Mouse (Mus musculus) CH12.LX (cell line): ENCODE data around the gene Errfi1. TPM values are rescaled to one million over a fixed set of nuclear protein-coding genes. Genes with fewer than 3 reads are reported as not detected.

Source experiments
- DNase-seq: peaks from one replicate; pipeline ENCODE4 v3.0.0-alpha.2; 2013; ENCODE audit errors: extremely low read depth
- H3K27ac ChIP-seq: 2 replicates; pipeline ENCODE4 v1.5.1; 2012; ENCODE audit warnings: low read depth, mild to moderate bottlenecking, control low read depth, moderate library complexity; ENCODE audit not compliant: insufficient read depth
- H3K27me3 ChIP-seq: replicated peaks from 2 replicates; pipeline ENCODE3; 2012; ENCODE audit warnings: inconsistent platforms
- H3K36me3 ChIP-seq, 2 experiments: replicated peaks in 1 of 2; 2 replicates each; pipeline versions ENCODE3 to v1.6.1; 2012; ENCODE audit warnings: inconsistent platforms in 1 of 2, low read length in 1 of 2, mild to moderate bottlenecking in 1 of 2, mixed read lengths in 1 of 2, moderate library complexity in 1 of 2; ENCODE audit not compliant: control insufficient read depth in 1 of 2, insufficient read depth in 1 of 2
- H3K4me1 ChIP-seq, 2 experiments: 2 replicates each; pipeline ENCODE4 v1.6.1; 2012; ENCODE audit warnings: inconsistent platforms in 1 of 2, moderate library complexity in 1 of 2; ENCODE audit not compliant: insufficient read depth in 2 of 2, control insufficient read depth in 1 of 2
- H3K4me2 ChIP-seq: 2 replicates; pipeline ENCODE4 v1.6.1; 2012; ENCODE audit warnings: low read depth, mild to moderate bottlenecking, control low read depth; ENCODE audit not compliant: poor library complexity, insufficient read depth, severe bottlenecking
- H3K4me3 ChIP-seq, 3 experiments: fragments of 150-350 bp in 1 of 3; sonication (generic) in 1 of 3; replicated peaks in 1 of 3; 2 replicates each; pipeline versions ENCODE3 to v1.5.1; 2011 to 2012; ENCODE audit warnings: low read depth in 2 of 3, low read length in 2 of 3, mild to moderate bottlenecking in 2 of 3, moderate library complexity in 2 of 3, control low read depth in 1 of 3, improper control_type of control experiment in 1 of 3, inconsistent platforms in 1 of 3, mixed read lengths in 1 of 3; ENCODE audit not compliant: poor library complexity in 1 of 3
- H3K79me2 ChIP-seq: replicated peaks from 2 replicates; pipeline ENCODE4 v1.6.1; 2012; ENCODE audit warnings: mild to moderate bottlenecking, moderate library complexity; ENCODE audit not compliant: control insufficient read depth, poor library complexity, insufficient read depth, severe bottlenecking; ENCODE audit errors: extremely low read depth
- H3K9ac ChIP-seq: 2 replicates; pipeline ENCODE4 v1.6.1; 2012; ENCODE audit warnings: low read depth, mild to moderate bottlenecking, control low read depth, moderate library complexity; ENCODE audit not compliant: insufficient read depth
- H3K9me3 ChIP-seq: replicated peaks from 2 replicates; pipeline ENCODE3; 2012; ENCODE audit warnings: low read length, inconsistent platforms, mixed read lengths
- CTCF ChIP-seq, 2 experiments: IDR thresholded peaks in 1 of 2; conservative IDR thresholded peaks in 1 of 2; 2 replicates each; pipeline ENCODE4 v1.5.1; 2011 to 2012; ENCODE audit warnings: low read depth in 2 of 2, low read length in 2 of 2, improper control_type of control experiment in 1 of 2, inconsistent platforms in 1 of 2, mild to moderate bottlenecking in 1 of 2, moderate library complexity in 1 of 2
- E2F4 ChIP-seq: IDR thresholded peaks from 2 replicates; pipeline ENCODE4 v1.6.1; 2011; ENCODE audit warnings: low read depth, low read length, improper control_type of control experiment; ENCODE audit not compliant: insufficient replicate concordance
- EP300 ChIP-seq: IDR thresholded peaks from 2 replicates; pipeline ENCODE4 v1.6.1; 2011; ENCODE audit warnings: low read length, improper control_type of control experiment
- GABPA ChIP-seq: IDR thresholded peaks from 2 replicates; pipeline ENCODE4 v1.6.1; 2012; ENCODE audit warnings: low read depth, low read length, improper control_type of control experiment, inconsistent platforms; ENCODE audit not compliant: insufficient replicate concordance
- JUN ChIP-seq: IDR thresholded peaks from 2 replicates; pipeline ENCODE4 v1.6.1; 2011; ENCODE audit warnings: low read depth, mild to moderate bottlenecking, low read length, improper control_type of control experiment, moderate library complexity; ENCODE audit not compliant: insufficient read depth
- JUND ChIP-seq: conservative IDR thresholded peaks from 2 replicates; pipeline ENCODE4 v1.6.1; 2011; ENCODE audit warnings: low read depth, low read length, improper control_type of control experiment
- KAT2A ChIP-seq: IDR thresholded peaks from 2 replicates; pipeline ENCODE4 v1.6.1; 2012; ENCODE audit warnings: low read length, improper control_type of control experiment, inconsistent platforms; ENCODE audit not compliant: insufficient replicate concordance
- MAX ChIP-seq: IDR thresholded peaks from 2 replicates; pipeline ENCODE4 v1.6.1; 2011; ENCODE audit warnings: low read length, improper control_type of control experiment
- MYC ChIP-seq: IDR thresholded peaks from 2 replicates; pipeline ENCODE4 v1.6.1; 2011; ENCODE audit warnings: low read depth, mild to moderate bottlenecking, improper control_type of control experiment, low read length
- NRF1 ChIP-seq: IDR thresholded peaks from 2 replicates; pipeline ENCODE4 v1.6.1; 2014; ENCODE audit warnings: low read depth, mild to moderate bottlenecking, inconsistent platforms, low read length, improper control_type of control experiment, moderate library complexity
- PAX5 ChIP-seq: IDR thresholded peaks from 2 replicates; pipeline ENCODE4 v1.6.1; 2012; ENCODE audit warnings: low read length, inconsistent platforms, mixed read lengths
- POLR2A ChIP-seq: IDR thresholded peaks from 2 replicates; pipeline ENCODE4 v1.6.1; 2011; ENCODE audit warnings: low read depth, mild to moderate bottlenecking, improper control_type of control experiment, low read length
- RCOR1 ChIP-seq: conservative IDR thresholded peaks from 2 replicates; pipeline ENCODE4 v1.6.1; 2012; ENCODE audit warnings: low read depth, mild to moderate bottlenecking, inconsistent platforms, low read length, improper control_type of control experiment
- SIN3A ChIP-seq: IDR thresholded peaks from 2 replicates; pipeline ENCODE4 v1.6.1; 2012; ENCODE audit warnings: low read length, improper control_type of control experiment, inconsistent platforms
- SMC3 ChIP-seq: IDR thresholded peaks from 2 replicates; pipeline ENCODE4 v1.6.1; 2011; ENCODE audit warnings: low read depth, low read length, improper control_type of control experiment
- ZC3H11A ChIP-seq: IDR thresholded peaks from 2 replicates; pipeline ENCODE4 v1.6.1; 2012; ENCODE audit warnings: low read depth, mild to moderate bottlenecking, inconsistent platforms, low read length, improper control_type of control experiment
- ZNF384 ChIP-seq: IDR thresholded peaks from 2 replicates; pipeline ENCODE4 v1.6.1; 2012; ENCODE audit warnings: low read depth, low read length, improper control_type of control experiment, inconsistent platforms
- dilution Hi-C: fragments of 300-500 bp; cut with MboI; formaldehyde crosslinking; loops from 2 replicates; pipeline ENCODE4 v1.14.3; 2020; ENCODE audit warnings: low sequenced_read_pairs; ENCODE audit not compliant: extremely low pct_unique_long_range_greater_than_20kb, extremely low pct_ligation_motif_present
- in situ Hi-C: fragments of 300-500 bp; cut with MboI; formaldehyde crosslinking; loops from 3 replicates; pipeline ENCODE4 v1.14.3; 2019; ENCODE audit warnings: low sequenced_read_pairs, low pct_ligation_motif_present, low pct_unique_long_range_greater_than_20kb, mixed read lengths
- polyA plus RNA-seq: library from polyadenylated mRNA; unstranded; fragments of >175 nt; gene quantifications from 2 replicates; pipeline ENCODE4 v1.2.1, GENCODE M21; 2012; ENCODE audit warnings: low read depth; ENCODE audit not compliant: insufficient read length
- total RNA-seq, 2 experiments: library from RNA; depleted of rRNA; stranded (reverse); fragments of 300-350 nt in 1 of 2; fragments of >200 nt in 1 of 2; gene quantifications; 2 replicates each; pipeline ENCODE4 v1.2.3; 2012 to 2014

Errfi1 gene
- total and polyA plus RNA-seq, 3 experiments = 0.08 to 0.28 (median 0.14) TPM

DNA sequence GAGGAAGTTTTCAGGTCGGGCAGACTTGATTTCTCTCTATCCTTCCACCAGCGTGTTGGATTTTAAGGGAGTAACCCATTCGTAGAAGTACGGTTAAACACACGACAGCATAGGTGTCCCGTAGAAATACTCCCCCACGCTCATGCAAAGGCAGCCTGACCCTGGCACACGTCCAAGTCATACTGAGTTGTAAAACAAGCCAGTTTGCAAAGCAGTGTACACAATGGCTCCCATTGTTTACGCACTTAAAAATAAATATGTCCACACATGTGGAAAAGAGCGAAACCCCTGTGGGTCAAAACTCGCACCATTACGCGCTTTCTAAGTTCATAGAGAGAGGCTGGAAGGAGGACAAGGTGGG lies 36.2 kb downstream of the Errfi1 start:
- no peak overlapping the region for H3K27ac ChIP-seq
- dilution Hi-C loops = no loop called here
- no peaks in the 10 kb centered on the region for H3K4me1 ChIP-seq
- TF ChIP-seq E2F4 (no peak), EP300 (no peak), SIN3A (no peak), NRF1 (no peak), GABPA (no peak), JUN (no peak), JUND (no peak)
- TF ChIP-seq, all 38 proteins: peak for 0
- in situ Hi-C loops = loop anchor here (10.0 kb wide), 1 partner anchor 215 kb away; no protein-coding TSS in a partner anchor
- DNase-seq = no peak
- Histone ChIP-seq H3K27me3 (no peaks in the 10 kb centered on the region), H3K79me2 (no peaks in the 10 kb centered on the region), H3K36me3 (no peaks in the 10 kb centered on the region), H3K4me3 (no peak overlapping the region), H3K9me3 (no peaks in the 10 kb centered on the region), H3K4me2 (no peak overlapping the region), H3K9ac (no peak overlapping the region)

DNA sequence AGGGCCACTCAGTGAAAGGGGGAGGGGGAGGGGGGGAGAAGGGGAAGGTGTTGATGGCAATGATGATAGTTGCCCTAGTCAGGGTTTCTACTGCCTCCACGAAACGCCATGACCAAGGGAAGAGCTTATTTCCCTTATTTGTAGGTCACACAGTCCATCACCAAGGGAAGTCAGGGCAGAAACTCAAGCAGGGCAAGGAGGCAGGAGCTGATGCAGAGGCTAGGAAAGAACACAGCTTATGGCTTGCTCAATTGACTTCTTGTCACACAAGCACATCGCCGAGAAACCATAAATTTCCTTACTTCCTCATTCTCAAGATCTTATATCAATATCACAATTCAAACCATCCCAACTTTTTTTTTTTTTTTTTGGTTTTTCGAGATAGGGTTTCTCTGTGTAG lies 37.6 kb downstream of the Errfi1 start:
- DNase-seq = no peak
- Histone ChIP-seq H3K9me3 (no peaks in the 10 kb centered on the region), H3K36me3 (peaks cover 6 to 14% of the 10 kb centered on the region in 2 experiments), H3K9ac (no peak overlapping the region), H3K4me3 (no peak overlapping the region), H3K4me1 (no peaks in the 10 kb centered on the region; a peak in 1 of 4 replicates), H3K79me2 (no peaks in the 10 kb centered on the region), H3K27me3 (no peaks in the 10 kb centered on the region), H3K4me2 (no peak overlapping the region), H3K27ac (no peak overlapping the region)
- in situ Hi-C loops (loop anchor here (10.0 kb wide), 1 partner anchor 217 kb away; no protein-coding TSS in a partner anchor), dilution Hi-C loops (no loop called here)
- TF ChIP-seq NRF1 (no peak), SMC3 (no peak), EP300 (no peak), POLR2A (no peak), MYC (no peak), RCOR1 (no peak), MAX (no peak)

DNA sequence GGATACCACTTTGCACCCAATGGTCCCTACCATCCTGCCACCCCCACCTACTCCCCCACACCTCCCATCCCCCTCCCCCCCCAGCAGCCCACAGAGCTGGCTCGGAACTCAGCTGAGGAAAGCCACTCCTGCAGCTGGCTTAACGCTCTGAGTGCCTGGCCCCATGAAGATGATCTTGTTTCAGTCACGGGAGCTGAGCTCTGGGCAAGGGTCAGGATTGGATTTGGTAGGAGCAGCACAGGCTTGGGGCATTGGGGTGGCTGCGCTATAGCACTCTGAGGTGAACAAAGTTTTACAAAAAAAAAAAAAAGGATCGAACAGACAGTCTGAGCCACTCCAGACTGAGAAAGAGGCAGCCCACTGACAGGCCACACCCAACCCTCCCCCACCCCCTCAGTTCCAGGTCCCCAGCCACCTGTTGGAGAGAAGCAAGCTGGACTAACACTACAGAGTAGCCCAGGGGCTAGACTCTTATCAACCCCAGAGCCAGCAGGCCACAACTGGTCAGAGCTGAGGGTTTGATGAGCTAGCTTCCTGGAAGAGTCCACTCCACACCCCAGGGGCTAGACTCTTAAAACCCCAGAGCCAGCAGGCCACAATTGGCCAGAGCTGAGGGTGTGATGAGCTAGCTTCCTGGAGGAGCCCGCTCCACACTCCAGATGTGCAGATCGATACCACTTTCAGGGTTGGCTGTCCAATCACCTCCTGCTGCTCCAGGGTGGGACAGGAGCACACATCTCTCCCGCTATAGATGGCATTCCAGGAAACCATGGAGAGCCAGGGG lies 41.2 kb downstream of the Errfi1 start:
- no peak overlapping the region for H3K9ac ChIP-seq
- peaks cover 37 to 50% of the 10 kb centered on the region in 2 experiments for H3K36me3 ChIP-seq
- no peak overlapping the region for H3K4me2 ChIP-seq
- no peak overlapping the region for H3K27ac ChIP-seq
- peaks cover 0 to 11% of the 10 kb centered on the region in 2 experiments; a peak in 2 of 4 replicates for H3K4me1 ChIP-seq
- no peak overlapping the region for H3K4me3 ChIP-seq
- H3K27me3 ChIP-seq = no peaks in the 10 kb centered on the region
- H3K9me3 ChIP-seq = no peaks in the 10 kb centered on the region
- dilution Hi-C loops = no loop called here
- in situ Hi-C loops = loop anchor here (10.0 kb wide), 1 partner anchor 220 kb away; no protein-coding TSS in a partner anchor
- TF ChIP-seq ZNF384 = no peak
- no peak for TF ChIP-seq ZC3H11A
- TF ChIP-seq KAT2A = no peak
- TF ChIP-seq CTCF (conservative IDR thresholded peaks at IDR 0.05 in 1 of 2, IDR thresholded peaks at IDR 0.05 in 1 of 2; ENCODE audit: low read depth in 2 of 2, low read length in 2 of 2) = no peak
- no peak for TF ChIP-seq EP300
- TF ChIP-seq POLR2A = no peak
- no peak for TF ChIP-seq E2F4
- no peak for TF ChIP-seq SMC3
- TF ChIP-seq MAX = no peak
- TF ChIP-seq PAX5 = no peak
- H3K79me2 ChIP-seq = no peaks in the 10 kb centered on the region
- no peak for DNase-seq
